Mouse (Mus musculus): ENCODE data around the gene Dapk2. TPM values are rescaled to one million over a fixed set of nuclear protein-coding genes. Genes with fewer than 3 reads are reported as not detected.
A peak's percentile ranks its signal among the peaks of the same experiment; 100 is the strongest.

Dapk2 gene
- total RNA-seq, 2 experiments from 2014 or later: 0.47 to 0.61 TPM

GRCm38 (mm10) chr9:66181126-66181825 lies 23.3 kb downstream of the Dapk2 start:
- H3K4me3 ChIP-seq: no peak overlapping the region
- no peak for DNase-seq (ENCODE audit: low spot score in 2 of 2)
- H3K27ac ChIP-seq: no peak overlapping the region
- TF ChIP-seq CTCF (conservative IDR thresholded peaks at IDR 0.05): no peak

GRCm38 (mm10) chr9:66181826-66182678 lies 24.0 kb downstream of the Dapk2 start:
- Histone ChIP-seq H3K27ac (no peak overlapping the region), H3K4me3 (no peak overlapping the region)
- TF ChIP-seq CTCF (conservative IDR thresholded peaks at IDR 0.05): no peak
- no peak for DNase-seq (ENCODE audit: low spot score in 2 of 2)

- no peak for DNase-seq (ENCODE audit: low spot score in 2 of 2)
- Histone ChIP-seq H3K4me3 (no peak overlapping the region), H3K27ac (no peak overlapping the region)
- no peak for TF ChIP-seq CTCF (conservative IDR thresholded peaks at IDR 0.05)
These were observed 24.6 kb downstream of the Dapk2 start for GRCm38 (mm10) chr9:66182679-66182993.

- H3K4me3 ChIP-seq: no peak overlapping the region
- no peak for TF ChIP-seq CTCF (conservative IDR thresholded peaks at IDR 0.05)
- no peak overlapping the region for H3K27ac ChIP-seq
- no peak for DNase-seq (ENCODE audit: low spot score in 2 of 2)
These were observed 25.0 kb downstream of the Dapk2 start for GRCm38 (mm10) chr9:66183023-66183422.

GRCm38 (mm10) chr9:66184572-66184971 lies 26.5 kb downstream of the Dapk2 start:
- Histone ChIP-seq H3K4me3 (no peak overlapping the region), H3K27ac (no peak overlapping the region)
- no peak for TF ChIP-seq CTCF (conservative IDR thresholded peaks at IDR 0.05)
- no peak for DNase-seq (ENCODE audit: low spot score in 2 of 2)

GRCm38 (mm10) chr9:66186426-66186825 lies 28.4 kb downstream of the Dapk2 start:
- no peak overlapping the region for H3K4me3 ChIP-seq
- no peak for TF ChIP-seq CTCF (conservative IDR thresholded peaks at IDR 0.05)
- no peak overlapping the region for H3K27ac ChIP-seq
- no peak for DNase-seq (ENCODE audit: low spot score in 2 of 2)

- peak; percentile 15; the same call in 1 of the 2 replicates for TF ChIP-seq CTCF (conservative IDR thresholded peaks at IDR 0.05)
- H3K27ac ChIP-seq: no peak overlapping the region
- H3K4me3 ChIP-seq: no peak overlapping the region
- no peak for DNase-seq (ENCODE audit: low spot score in 2 of 2)
These were observed 31.0 kb downstream of the Dapk2 start for GRCm38 (mm10) chr9:66189026-66189425.

- no peak for TF ChIP-seq CTCF (conservative IDR thresholded peaks at IDR 0.05)
- H3K27ac ChIP-seq: no peak overlapping the region
- DNase-seq (ENCODE audit: low spot score in 2 of 2): no peak
- H3K4me3 ChIP-seq: no peak overlapping the region
These were observed 36.0 kb downstream of the Dapk2 start for GRCm38 (mm10) chr9:66194003-66194402.

GRCm38 (mm10) chr9:66196561-66196960 lies 38.5 kb downstream of the Dapk2 start:
- Histone ChIP-seq H3K27ac (no peak overlapping the region), H3K4me3 (no peak overlapping the region)
- DNase-seq (ENCODE audit: low spot score in 2 of 2): no peak
- TF ChIP-seq CTCF (conservative IDR thresholded peaks at IDR 0.05): no peak

- Histone ChIP-seq H3K4me3 (no peak overlapping the region), H3K27ac (no peak overlapping the region)
- TF ChIP-seq CTCF (conservative IDR thresholded peaks at IDR 0.05): no peak
- no peak for DNase-seq (ENCODE audit: low spot score in 2 of 2)
These were observed 40.5 kb downstream of the Dapk2 start for GRCm38 (mm10) chr9:66198533-66198932.

- TF ChIP-seq CTCF (conservative IDR thresholded peaks at IDR 0.05): no peak
- Histone ChIP-seq H3K4me3 (no peak overlapping the region), H3K27ac (no peak overlapping the region)
- no peak for DNase-seq (ENCODE audit: low spot score in 2 of 2)
These were observed 41.8 kb downstream of the Dapk2 start for GRCm38 (mm10) chr9:66199657-66200410.

GRCm38 (mm10) chr9:66200411-66200789 lies 42.4 kb downstream of the Dapk2 start:
- TF ChIP-seq CTCF (conservative IDR thresholded peaks at IDR 0.05): no peak
- DNase-seq (ENCODE audit: low spot score in 2 of 2): no peak
- Histone ChIP-seq H3K4me3 (no peak overlapping the region), H3K27ac (no peak overlapping the region)

GRCm38 (mm10) chr9:66201665-66202064 lies 43.6 kb downstream of the Dapk2 start:
- TF ChIP-seq CTCF (conservative IDR thresholded peaks at IDR 0.05): no peak
- no peak overlapping the region for H3K4me3 ChIP-seq
- DNase-seq (ENCODE audit: low spot score in 2 of 2): no peak
- H3K27ac ChIP-seq: no peak overlapping the region
